Mouse (Mus musculus): Measurements from ENCODE around the gene Ubxn10. TPM values are rescaled to one million over a fixed set of nuclear protein-coding genes. Genes with fewer than 3 reads are reported as not detected.

Ubxn10 gene
- polyA plus RNA-seq (2012; rRNA removed), result 1.1 and 2.0 TPM in 2 replicates

- H3K36me3 ChIP-seq (ENCODE audit: control insufficient read depth, insufficient read depth, low read length), result no peaks in the 10 kb centered on the region
- no peak within 1 kb of the TSS for H3K27ac ChIP-seq (ENCODE audit: control insufficient read depth, insufficient read depth, low read length)
- WGBS, result 55% methylated on average over 7 of the region's 7 CpGs
- no peak within 1 kb of the TSS for H3K4me3 ChIP-seq (ENCODE audit: control insufficient read depth, insufficient read depth, low read length)
- no peaks in the 10 kb centered on the region for H3K4me1 ChIP-seq (replicated peaks; ENCODE audit: control insufficient read depth, insufficient read depth, low read length)
- TF ChIP-seq CTCF (IDR thresholded peaks at IDR 0.05; ENCODE audit: borderline replicate concordance, control insufficient read depth, extremely low read depth, insufficient read depth, low read length, poor library complexity) (no peak), POLR2A (IDR thresholded peaks at IDR 0.05; ENCODE audit: control insufficient read depth, extremely low read depth, insufficient read depth, low read length, poor library complexity) (no peak)
- no peaks in the 10 kb centered on the region for H3K27me3 ChIP-seq (ENCODE audit: control insufficient read depth, insufficient read depth, low read length)
- no peak for DNase-seq
These were observed at the start of gene Ubxn10 for GRCm38 (mm10) chr4:138737031-138737430. Ubxn10 (minus strand) TSS chr4:138737167.

- no peak overlapping the region for H3K4me3 ChIP-seq (ENCODE audit: control insufficient read depth, insufficient read depth, low read length)
- no peaks in the 10 kb centered on the region for H3K36me3 ChIP-seq (ENCODE audit: control insufficient read depth, insufficient read depth, low read length)
- H3K27ac ChIP-seq (ENCODE audit: control insufficient read depth, insufficient read depth, low read length), result no peak overlapping the region
- no peaks in the 10 kb centered on the region for H3K27me3 ChIP-seq (ENCODE audit: control insufficient read depth, insufficient read depth, low read length)
- no peak for TF ChIP-seq POLR2A (IDR thresholded peaks at IDR 0.05; ENCODE audit: control insufficient read depth, extremely low read depth, insufficient read depth, low read length, poor library complexity)
- no peak for TF ChIP-seq CTCF (IDR thresholded peaks at IDR 0.05; ENCODE audit: borderline replicate concordance, control insufficient read depth, extremely low read depth, insufficient read depth, low read length, poor library complexity)
- no peaks in the 10 kb centered on the region for H3K4me1 ChIP-seq (replicated peaks; ENCODE audit: control insufficient read depth, insufficient read depth, low read length)
- WGBS, result 4% methylated on average over 4 of the region's 4 CpGs
- no peak for DNase-seq
These were observed 49.2 kb upstream of the Ubxn10 start for GRCm38 (mm10) chr4:138786141-138786540.

- no peaks in the 10 kb centered on the region for H3K27me3 ChIP-seq (ENCODE audit: control insufficient read depth, insufficient read depth, low read length)
- 23% methylated on average over 4 of the region's 4 CpGs for WGBS
- H3K4me1 ChIP-seq (replicated peaks; ENCODE audit: control insufficient read depth, insufficient read depth, low read length), result no peaks in the 10 kb centered on the region
- H3K27ac ChIP-seq (ENCODE audit: control insufficient read depth, insufficient read depth, low read length), result no peak overlapping the region
- DNase-seq, result no peak
- H3K36me3 ChIP-seq (ENCODE audit: control insufficient read depth, insufficient read depth, low read length), result no peaks in the 10 kb centered on the region
- no peak overlapping the region for H3K4me3 ChIP-seq (ENCODE audit: control insufficient read depth, insufficient read depth, low read length)
- TF ChIP-seq CTCF (IDR thresholded peaks at IDR 0.05; ENCODE audit: borderline replicate concordance, control insufficient read depth, extremely low read depth, insufficient read depth, low read length, poor library complexity) (no peak), POLR2A (IDR thresholded peaks at IDR 0.05; ENCODE audit: control insufficient read depth, extremely low read depth, insufficient read depth, low read length, poor library complexity) (no peak)
These were observed 48.8 kb upstream of the Ubxn10 start for GRCm38 (mm10) chr4:138785721-138786120.

- Histone ChIP-seq H3K27ac (ENCODE audit: control insufficient read depth, insufficient read depth, low read length) (no peak overlapping the region), H3K27me3 (ENCODE audit: control insufficient read depth, insufficient read depth, low read length) (no peaks in the 10 kb centered on the region), H3K36me3 (ENCODE audit: control insufficient read depth, insufficient read depth, low read length) (no peaks in the 10 kb centered on the region), H3K4me1 (replicated peaks; ENCODE audit: control insufficient read depth, insufficient read depth, low read length) (no peaks in the 10 kb centered on the region), H3K4me3 (ENCODE audit: control insufficient read depth, insufficient read depth, low read length) (no peak overlapping the region)
- TF ChIP-seq CTCF (IDR thresholded peaks at IDR 0.05; ENCODE audit: borderline replicate concordance, control insufficient read depth, extremely low read depth, insufficient read depth, low read length, poor library complexity), result no peak
- no peak for TF ChIP-seq POLR2A (IDR thresholded peaks at IDR 0.05; ENCODE audit: control insufficient read depth, extremely low read depth, insufficient read depth, low read length, poor library complexity)
- 78% methylated on average over 6 of the region's 6 CpGs for WGBS
- no peak for DNase-seq
These were observed 45.1 kb upstream of the Ubxn10 start for GRCm38 (mm10) chr4:138782098-138782497.

- DNase-seq, result no peak
- Histone ChIP-seq H3K27me3 (ENCODE audit: control insufficient read depth, insufficient read depth, low read length) (no peaks in the 10 kb centered on the region), H3K36me3 (ENCODE audit: control insufficient read depth, insufficient read depth, low read length) (no peaks in the 10 kb centered on the region), H3K4me1 (replicated peaks; ENCODE audit: control insufficient read depth, insufficient read depth, low read length) (no peaks in the 10 kb centered on the region), H3K4me3 (ENCODE audit: control insufficient read depth, insufficient read depth, low read length) (no peak overlapping the region), H3K27ac (ENCODE audit: control insufficient read depth, insufficient read depth, low read length) (no peak overlapping the region)
- WGBS, result 86% methylated on average over 5 of the region's 5 CpGs
- no peak for TF ChIP-seq POLR2A (IDR thresholded peaks at IDR 0.05; ENCODE audit: control insufficient read depth, extremely low read depth, insufficient read depth, low read length, poor library complexity)
- no peak for TF ChIP-seq CTCF (IDR thresholded peaks at IDR 0.05; ENCODE audit: borderline replicate concordance, control insufficient read depth, extremely low read depth, insufficient read depth, low read length, poor library complexity)
These were observed 43.3 kb upstream of the Ubxn10 start for GRCm38 (mm10) chr4:138780300-138780699.

- H3K27me3 ChIP-seq (ENCODE audit: control insufficient read depth, insufficient read depth, low read length), result no peaks in the 10 kb centered on the region
- WGBS, result 46% methylated on average over 20 of the region's 20 CpGs
- no peak for DNase-seq
- no peaks in the 10 kb centered on the region for H3K4me1 ChIP-seq (replicated peaks; ENCODE audit: control insufficient read depth, insufficient read depth, low read length)
- H3K4me3 ChIP-seq (ENCODE audit: control insufficient read depth, insufficient read depth, low read length), result no peak overlapping the region
- TF ChIP-seq POLR2A (IDR thresholded peaks at IDR 0.05; ENCODE audit: control insufficient read depth, extremely low read depth, insufficient read depth, low read length, poor library complexity), result no peak
- no peak for TF ChIP-seq CTCF (IDR thresholded peaks at IDR 0.05; ENCODE audit: borderline replicate concordance, control insufficient read depth, extremely low read depth, insufficient read depth, low read length, poor library complexity)
- H3K27ac ChIP-seq (ENCODE audit: control insufficient read depth, insufficient read depth, low read length), result no peak overlapping the region
- H3K36me3 ChIP-seq (ENCODE audit: control insufficient read depth, insufficient read depth, low read length), result no peaks in the 10 kb centered on the region
These were observed 40.7 kb upstream of the Ubxn10 start for GRCm38 (mm10) chr4:138777417-138778407.

All from thymus, adult 2 months (tissue).